Mouse (Mus musculus) stomach, embryonic 15.5 days (tissue): ENCODE results near the gene Srrt. TPM values are rescaled to one million over a fixed set of nuclear protein-coding genes. Genes with fewer than 3 reads are reported as not detected.
A peak's percentile ranks its signal among the peaks of the same experiment; 100 is the strongest.

Experiments
- ATAC-seq: fragments of 200-750 bp; cut with Nextera tagmentation; 2 replicates; pipeline ENCODE4 v1.8.0; 2017; ENCODE audit warnings: low read depth, moderate number of reproducible peaks, moderate TSS enrichment; ENCODE audit not compliant: insufficient read depth, low FRiP score
- H3K27ac ChIP-seq: fragments of 300-500 bp; sonication (generic); 2 replicates; pipeline ENCODE4 v1.5.1; 2015; ENCODE audit warnings: mild to moderate bottlenecking, inconsistent platforms
- H3K27me3 ChIP-seq: fragments of 300-500 bp; sonication (generic); replicated peaks from 2 replicates; pipeline ENCODE4 v1.6.1; 2015; ENCODE audit warnings: inconsistent platforms
- H3K36me3 ChIP-seq: fragments of 300-500 bp; sonication (generic); 2 replicates; pipeline ENCODE4 v1.6.1; 2015; ENCODE audit warnings: inconsistent platforms
- H3K4me1 ChIP-seq: fragments of 300-500 bp; sonication (generic); 2 replicates; pipeline ENCODE4 v1.6.1; 2015; ENCODE audit warnings: inconsistent platforms
- H3K4me2 ChIP-seq: fragments of 300-500 bp; sonication (generic); 2 replicates; pipeline ENCODE4 v1.6.1; 2015; ENCODE audit warnings: mild to moderate bottlenecking, inconsistent platforms
- H3K4me3 ChIP-seq: fragments of 300-500 bp; sonication (generic); replicated peaks from 2 replicates; pipeline ENCODE4 v1.5.1; 2015; ENCODE audit warnings: inconsistent platforms
- H3K9ac ChIP-seq: fragments of 300-500 bp; sonication (generic); 2 replicates; pipeline ENCODE4 v1.6.1; 2015; ENCODE audit warnings: inconsistent platforms
- H3K9me3 ChIP-seq: fragments of 300-500 bp; sonication (generic); 2 replicates; pipeline ENCODE4 v1.6.1; 2016; ENCODE audit warnings: inconsistent platforms
- WGBS: fragments of 180-500 bp; shearing (Covaris S2); methylation state at CpG from one replicate; pipeline ENCODE4 v1.1.7; 2015; 5-methylcytosine and 5-hydroxymethylcytosine counted together
- polyA plus RNA-seq: library from polyadenylated mRNA; unstranded; fragments of >200 nt; fragmentation: Nextera tagmentation; extraction: Ambion mirVana; gene quantifications from 2 replicates; pipeline ENCODE4 v1.2.1, GENCODE M21; 2015

The Srrt gene
- polyA plus RNA-seq, 1 experiment from 2014 or later: 113 TPM

GRCm38 (mm10) chr5:137306439-137307005 lies 952 bp downstream of the Srrt start:
- Histone ChIP-seq H3K27ac (peak overlapping the region; percentile 89), H3K36me3 (peaks cover 46% of the 10 kb centered on the region), H3K9ac (peak overlapping the region; percentile 86), H3K4me1 (peaks cover 24% of the 10 kb centered on the region), H3K9me3 (no peaks in the 10 kb centered on the region), H3K4me2 (peak overlapping the region; percentile 54), H3K27me3 (no peaks in the 10 kb centered on the region), H3K4me3 (peak overlapping the region; percentile 95)
- 10% methylated on average over 12 of the region's 12 CpGs for WGBS
- ATAC-seq: no peak

- WGBS: 50% methylated on average over 3 of the region's 3 CpGs
- peak overlapping the region; percentile 95 for H3K4me3 ChIP-seq
- H3K4me2 ChIP-seq: peak overlapping the region; percentile 54
- H3K27ac ChIP-seq: no peak overlapping the region
- H3K9me3 ChIP-seq: no peaks in the 10 kb centered on the region
- peaks cover 24% of the 10 kb centered on the region for H3K4me1 ChIP-seq
- no peaks in the 10 kb centered on the region for H3K27me3 ChIP-seq
- peak overlapping the region; percentile 1; the same call in 1 of the 2 replicates for H3K9ac ChIP-seq
- ATAC-seq: no peak
- peaks cover 51% of the 10 kb centered on the region for H3K36me3 ChIP-seq
Observed at GRCm38 (mm10) chr5:137305822-137306221, 1.7 kb downstream of the Srrt start.

GRCm38 (mm10) chr5:137304816-137305215 lies 2.7 kb downstream of the Srrt start:
- H3K9ac ChIP-seq: no peak overlapping the region
- H3K36me3 ChIP-seq: peaks cover 51% of the 10 kb centered on the region
- WGBS: 44% methylated on average over 4 of the region's 4 CpGs

GRCm38 (mm10) chr5:137304165-137304564 lies 3.3 kb downstream of the Srrt start:
- Histone ChIP-seq H3K27ac (no peak overlapping the region), H3K27me3 (no peaks in the 10 kb centered on the region), H3K9ac (no peak overlapping the region), H3K4me1 (peaks cover 24% of the 10 kb centered on the region), H3K9me3 (no peaks in the 10 kb centered on the region), H3K4me2 (no peak overlapping the region), H3K4me3 (no peak overlapping the region), H3K36me3 (peaks cover 51% of the 10 kb centered on the region)
- ATAC-seq: no peak
- WGBS: 67% methylated on average over 3 of the region's 3 CpGs

More at GRCm38 (mm10) chr5:137304816-137305215, 2.7 kb downstream of the Srrt start:
- no peak overlapping the region for H3K27ac ChIP-seq
- 0 out of 2 replicates have a peak overlapping the region, but pooled peaks have one; percentile 95 for H3K4me3 ChIP-seq
- peaks cover 24% of the 10 kb centered on the region for H3K4me1 ChIP-seq
- H3K4me2 ChIP-seq: peak overlapping the region; percentile 54
- no peaks in the 10 kb centered on the region for H3K9me3 ChIP-seq
- H3K27me3 ChIP-seq: no peaks in the 10 kb centered on the region
- ATAC-seq: no peak

- no peak overlapping the region for H3K9ac ChIP-seq
- H3K4me3 ChIP-seq: no peak overlapping the region
- H3K4me2 ChIP-seq: no peak overlapping the region
- peaks cover 51% of the 10 kb centered on the region for H3K36me3 ChIP-seq
- no peak for ATAC-seq
- peaks cover 24% of the 10 kb centered on the region for H3K4me1 ChIP-seq
- no peaks in the 10 kb centered on the region for H3K9me3 ChIP-seq
- H3K27me3 ChIP-seq: no peaks in the 10 kb centered on the region
- H3K27ac ChIP-seq: no peak overlapping the region
- 64% methylated on average over 4 of the region's 4 CpGs for WGBS
Observed at GRCm38 (mm10) chr5:137303609-137304008, 3.9 kb downstream of the Srrt start.

GRCm38 (mm10) chr5:137301253-137301652 lies 6.2 kb downstream of the Srrt start:
- H3K4me2 ChIP-seq: no peak overlapping the region
- H3K9ac ChIP-seq: no peak overlapping the region
- peaks cover 73% of the 10 kb centered on the region for H3K36me3 ChIP-seq
- ATAC-seq: peak; percentile 45; the same call in 1 of the 2 replicates
- H3K4me3 ChIP-seq: no peak overlapping the region
- H3K9me3 ChIP-seq: no peaks in the 10 kb centered on the region
- 76% methylated on average over 21 of the region's 21 CpGs for WGBS
- H3K4me1 ChIP-seq: peaks cover 23% of the 10 kb centered on the region
- H3K27me3 ChIP-seq: no peaks in the 10 kb centered on the region
- H3K27ac ChIP-seq: no peak overlapping the region

- Histone ChIP-seq H3K9ac (no peak overlapping the region), H3K27me3 (no peaks in the 10 kb centered on the region), H3K9me3 (no peaks in the 10 kb centered on the region), H3K4me3 (no peak overlapping the region), H3K4me2 (no peak overlapping the region), H3K4me1 (peaks cover 13% of the 10 kb centered on the region), H3K36me3 (peaks cover 83% of the 10 kb centered on the region), H3K27ac (no peak overlapping the region)
- ATAC-seq: no peak
- WGBS: 88% methylated on average over 7 of the region's 7 CpGs
Observed at GRCm38 (mm10) chr5:137299240-137299639, 8.2 kb downstream of the Srrt start.

- Histone ChIP-seq H3K4me2 (no peak overlapping the region), H3K4me3 (no peak overlapping the region), H3K9me3 (no peaks in the 10 kb centered on the region), H3K9ac (no peak overlapping the region), H3K27me3 (no peaks in the 10 kb centered on the region), H3K36me3 (peaks cover 67% of the 10 kb centered on the region), H3K27ac (no peak overlapping the region), H3K4me1 (peaks cover 19% of the 10 kb centered on the region)
- ATAC-seq: no peak
- 84% methylated on average over 14 of the region's 14 CpGs for WGBS
Observed at GRCm38 (mm10) chr5:137297126-137297525, 10.3 kb downstream of the Srrt start.

- WGBS: 89% methylated on average over 15 of the region's 15 CpGs
- H3K27me3 ChIP-seq: peaks cover under 1% of the 10 kb centered on the region; the same call in 1 of the 2 replicates
- H3K27ac ChIP-seq: no peak overlapping the region
- no peak overlapping the region for H3K4me3 ChIP-seq
- no peak overlapping the region for H3K4me2 ChIP-seq
- H3K36me3 ChIP-seq: peaks cover 55% of the 10 kb centered on the region
- H3K4me1 ChIP-seq: peaks cover 19% of the 10 kb centered on the region
- no peak for ATAC-seq
- H3K9ac ChIP-seq: no peak overlapping the region
- H3K9me3 ChIP-seq: no peaks in the 10 kb centered on the region
Observed at GRCm38 (mm10) chr5:137295712-137296111, 11.8 kb downstream of the Srrt start.

- no peak for ATAC-seq
- Histone ChIP-seq H3K4me3 (peak overlapping the region; percentile 61), H3K4me1 (peaks cover 19% of the 10 kb centered on the region), H3K27me3 (peaks cover 4% of the 10 kb centered on the region; the same call in 1 of the 2 replicates), H3K9me3 (no peaks in the 10 kb centered on the region), H3K4me2 (peak overlapping the region; percentile 99), H3K9ac (no peak overlapping the region), H3K27ac (peak overlapping the region; percentile 98; the same call in 1 of the 2 replicates), H3K36me3 (peaks cover 51% of the 10 kb centered on the region)
- 77% methylated on average over 9 of the region's 9 CpGs for WGBS
Observed at GRCm38 (mm10) chr5:137295296-137295695, 12.2 kb downstream of the Srrt start.

GRCm38 (mm10) chr5:137294744-137295093 lies 12.8 kb downstream of the Srrt start:
- Histone ChIP-seq H3K4me2 (peak overlapping the region; percentile 99), H3K9me3 (no peaks in the 10 kb centered on the region), H3K27me3 (peaks cover 9% of the 10 kb centered on the region; the same call in 1 of the 2 replicates), H3K36me3 (peaks cover 45% of the 10 kb centered on the region), H3K27ac (peak overlapping the region; percentile 98), H3K9ac (peak overlapping the region; percentile 53), H3K4me1 (peaks cover 19% of the 10 kb centered on the region), H3K4me3 (peak overlapping the region; percentile 61)
- 7% methylated on average over 18 of the region's 18 CpGs for WGBS
- peak; percentile 25 for ATAC-seq

GRCm38 (mm10) chr5:137293839-137294743 lies 13.4 kb downstream of the Srrt start, which contains the start of gene Ufsp1:
Ufsp1 (plus strand) TSS chr5:137294629.
- peak within 1 kb of the TSS; percentile 61 for H3K4me3 ChIP-seq
- H3K9ac ChIP-seq: peak within 1 kb of the TSS; percentile 73
- peaks cover 39% of the 10 kb centered on the region for H3K36me3 ChIP-seq
- peak within 1 kb of the TSS; percentile 99 for H3K4me2 ChIP-seq
- peaks cover 14% of the 10 kb centered on the region for H3K27me3 ChIP-seq
- peaks cover 24% of the 10 kb centered on the region for H3K4me1 ChIP-seq
- no peaks in the 10 kb centered on the region for H3K9me3 ChIP-seq
- H3K27ac ChIP-seq: peak within 1 kb of the TSS; percentile 98
- ATAC-seq: peak; percentile 89
- WGBS: under 1% methylated on average over 51 of the region's 52 CpGs
